Mouse (Mus musculus) spleen, adult 18-20 months (tissue): ENCODE results near the gene Lhfpl3.

Experiments used
- DNase-seq, 2 experiments: peaks; one replicate each; pipeline ENCODE4 v3.0.0; 2022; ENCODE audit warnings: mixed read lengths in 2 of 2

Gene Lhfpl3

GRCm38 (mm10) chr5:23154439-23154838, 408.6 kb downstream of the Lhfpl3 start:
- no peak for DNase-seq

GRCm38 (mm10) chr5:23165947-23166350, 420.1 kb downstream of the Lhfpl3 start:
- no peak for DNase-seq

GRCm38 (mm10) chr5:23166658-23167057, 420.8 kb downstream of the Lhfpl3 start:
- DNase-seq, result no peak

- DNase-seq, result no peak
Measured at GRCm38 (mm10) chr5:23189633-23190032, 443.8 kb downstream of the Lhfpl3 start.

- DNase-seq, result no peak
Measured at GRCm38 (mm10) chr5:23196879-23197278, 451.0 kb downstream of the Lhfpl3 start.

- no peak for DNase-seq
Measured at GRCm38 (mm10) chr5:23213086-23213485, 467.2 kb downstream of the Lhfpl3 start.

GRCm38 (mm10) chr5:23214646-23215045, 468.8 kb downstream of the Lhfpl3 start:
- DNase-seq, result no peak

- DNase-seq, result no peak
Measured at GRCm38 (mm10) chr5:23219655-23220054, 473.8 kb downstream of the Lhfpl3 start.

GRCm38 (mm10) chr5:23224759-23225536, 479.1 kb downstream of the Lhfpl3 start:
- peak in 1 of 2 experiments; percentile 9 for DNase-seq

- DNase-seq, result no peak
Measured at GRCm38 (mm10) chr5:23225621-23226020, 479.8 kb downstream of the Lhfpl3 start.

- no peak for DNase-seq
Measured at GRCm38 (mm10) chr5:23226753-23227152, 480.9 kb downstream of the Lhfpl3 start.

- DNase-seq, result peak in 1 of 2 experiments; percentile 57
Measured at GRCm38 (mm10) chr5:23246974-23247373, 501.1 kb downstream of the Lhfpl3 start.

GRCm38 (mm10) chr5:23247784-23248183, 501.9 kb downstream of the Lhfpl3 start:
- DNase-seq, result no peak

GRCm38 (mm10) chr5:23248303-23248702, 502.4 kb downstream of the Lhfpl3 start:
- no peak for DNase-seq

- no peak for DNase-seq
Measured at GRCm38 (mm10) chr5:23249896-23250875, 504.3 kb downstream of the Lhfpl3 start.

- DNase-seq, result peak; percentile 38 to 74
Measured at GRCm38 (mm10) chr5:23251462-23252224, 505.8 kb downstream of the Lhfpl3 start.

GRCm38 (mm10) chr5:23255816-23256418, 510.1 kb downstream of the Lhfpl3 start:
- peak in 1 of 2 experiments; percentile 6 for DNase-seq

GRCm38 (mm10) chr5:23273309-23273708, 527.5 kb downstream of the Lhfpl3 start:
- no peak for DNase-seq

- no peak for DNase-seq
Measured at GRCm38 (mm10) chr5:23279364-23279763, 533.5 kb downstream of the Lhfpl3 start.

GRCm38 (mm10) chr5:23284884-23285283, 539.0 kb downstream of the Lhfpl3 start:
- DNase-seq, result no peak

GRCm38 (mm10) chr5:23289149-23289548, 543.3 kb downstream of the Lhfpl3 start:
- DNase-seq, result no peak
